Mouse (Mus musculus): Measurements from ENCODE around the gene Wdr62.
"Not testable (repeated sequence)": the region's sequence is repeated elsewhere in the genome, so short reads cannot be mapped to it uniquely, and the experiment has no call there.

The Wdr62 gene

DNA sequence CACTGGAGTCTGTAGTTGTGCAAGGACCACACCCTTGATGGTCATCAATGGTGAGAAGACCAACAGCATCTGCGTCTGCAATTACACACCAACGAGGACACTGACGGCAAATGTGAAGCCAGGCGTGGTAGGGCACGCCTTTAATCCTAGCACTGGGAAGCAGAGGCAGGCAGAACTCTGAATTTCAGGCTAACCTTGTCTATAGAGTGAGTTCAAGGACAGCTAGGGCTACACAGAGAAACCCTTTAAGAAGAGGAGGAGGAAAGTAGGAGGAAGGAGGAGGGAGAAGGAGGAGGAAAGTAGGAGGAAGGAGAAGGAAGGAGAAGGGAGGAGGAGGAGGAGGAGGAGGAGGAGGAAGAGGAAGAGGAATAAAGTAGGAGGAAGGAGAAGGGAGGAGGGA, 14.7 kb downstream of the Wdr62 start:
- DNase-seq (ENCODE audit: low spot score in 2 of 2): no peak

DNA sequence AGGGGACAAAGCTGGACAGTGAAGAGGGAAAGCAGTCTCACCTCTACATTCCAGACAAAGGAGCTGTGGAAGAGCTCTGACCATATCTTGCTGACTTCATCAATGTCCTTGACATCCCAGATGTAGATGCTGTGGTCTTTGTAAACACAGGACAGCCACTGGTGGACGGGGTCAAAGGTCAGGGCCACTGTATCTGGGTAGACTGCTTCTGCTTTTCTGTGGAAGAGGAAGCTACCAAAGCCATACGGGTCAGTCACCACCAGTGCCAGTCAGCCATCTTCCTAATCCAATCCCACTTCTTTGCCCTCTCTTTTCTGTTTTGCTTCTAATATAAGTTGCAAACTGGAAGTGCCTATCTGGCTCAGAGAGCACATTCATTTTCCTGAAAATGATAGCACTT, 15.2 kb downstream of the Wdr62 start:
- no peak for DNase-seq (ENCODE audit: low spot score in 2 of 2)

DNA sequence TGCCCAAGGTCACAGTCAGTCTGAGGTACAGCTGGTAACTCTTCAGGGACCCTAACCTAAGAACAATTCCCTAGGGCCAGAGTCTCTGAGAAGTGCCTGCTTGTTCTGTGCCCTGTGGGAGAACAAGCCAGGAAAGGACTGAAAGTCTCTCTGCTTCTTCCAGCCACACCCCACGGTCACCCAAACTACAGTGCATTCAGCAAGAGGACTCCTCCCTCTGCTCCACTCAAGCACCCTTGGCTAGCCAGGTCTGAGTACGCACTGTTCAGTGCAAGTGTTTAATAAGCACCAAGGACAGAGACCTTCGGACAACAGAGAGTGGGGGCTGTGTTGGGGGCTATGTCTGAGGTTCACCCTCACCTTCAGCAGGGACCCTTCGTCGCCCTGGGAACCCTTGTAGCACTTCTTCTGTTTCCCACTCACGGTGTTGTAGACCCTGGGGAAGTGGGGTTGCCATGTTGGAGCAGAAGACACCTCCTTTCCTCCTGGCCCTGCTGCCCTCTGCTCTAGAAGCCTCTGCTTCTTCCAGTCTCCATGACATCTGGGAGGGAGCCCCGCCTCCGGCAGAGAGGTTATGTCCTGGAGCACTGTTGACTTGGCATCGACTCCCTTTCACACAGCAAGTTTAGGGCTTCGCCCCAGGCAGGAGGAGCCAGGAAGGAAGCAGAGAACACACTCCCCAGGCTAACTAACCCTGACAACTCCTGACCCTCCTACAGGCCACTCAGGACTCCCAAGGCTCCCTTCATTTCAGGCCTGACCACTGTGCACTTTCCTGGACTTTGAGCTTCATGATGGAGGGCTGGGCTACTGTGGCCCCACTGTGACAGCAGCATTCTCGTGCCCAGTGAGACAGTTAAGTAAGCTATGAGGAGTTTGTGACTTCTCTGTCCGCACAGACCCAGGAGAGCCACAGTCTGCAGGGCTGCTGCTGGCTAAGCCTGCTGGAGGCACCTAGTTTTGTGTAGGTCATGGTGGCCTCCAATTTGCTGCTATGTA, 28.0 kb downstream of the Wdr62 start:
- no peak for DNase-seq (ENCODE audit: low spot score in 2 of 2)

DNA sequence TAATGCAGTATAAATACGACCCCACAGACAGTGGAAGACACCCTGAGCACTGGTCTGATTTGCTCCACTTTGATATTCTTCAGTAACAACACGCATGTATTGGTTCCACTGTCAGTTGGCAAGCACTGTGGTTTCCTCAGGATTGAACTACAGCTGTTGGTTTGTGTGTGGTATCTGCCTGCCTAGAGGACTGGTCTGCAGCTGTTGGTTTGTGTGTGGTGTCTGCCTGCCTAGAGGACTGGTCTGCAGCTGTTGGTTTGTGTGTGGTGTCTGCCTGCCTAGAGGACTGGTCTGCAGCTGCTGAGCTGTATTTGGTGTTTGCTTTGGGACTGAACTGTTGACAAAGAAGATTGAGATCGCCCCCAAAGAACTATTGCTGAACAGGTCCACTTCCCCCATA, 42.8 kb downstream of the Wdr62 start:
- not testable (repeated sequence) for DNase-seq (ENCODE audit: low spot score in 2 of 2)

DNA sequence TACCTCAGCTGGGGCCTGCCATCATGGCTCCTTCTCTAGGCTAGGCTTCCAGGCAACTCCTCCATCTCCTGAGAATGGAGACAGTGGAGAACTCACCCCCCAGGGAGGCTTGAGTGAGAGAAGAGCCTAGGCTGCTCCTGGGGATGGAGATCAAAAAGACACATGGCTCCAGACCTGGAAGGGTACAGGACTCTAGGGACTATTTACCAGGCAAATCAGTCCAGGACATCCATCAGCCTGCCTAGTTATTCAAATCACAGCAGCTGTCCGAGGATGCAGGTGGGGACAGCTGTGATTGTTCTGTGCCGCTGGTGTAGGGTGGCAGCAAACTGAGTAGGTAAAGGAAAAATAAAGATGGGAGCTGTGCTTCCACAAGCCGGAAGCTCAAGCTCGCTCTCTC, 44.6 kb downstream of the Wdr62 start, which contains the start of gene Ovol3:
Gene Ovol3 (minus strand): TSS at position 101 of the 400 bp plus-strand sequence.
- DNase-seq (ENCODE audit: low spot score in 2 of 2): no peak

DNA sequence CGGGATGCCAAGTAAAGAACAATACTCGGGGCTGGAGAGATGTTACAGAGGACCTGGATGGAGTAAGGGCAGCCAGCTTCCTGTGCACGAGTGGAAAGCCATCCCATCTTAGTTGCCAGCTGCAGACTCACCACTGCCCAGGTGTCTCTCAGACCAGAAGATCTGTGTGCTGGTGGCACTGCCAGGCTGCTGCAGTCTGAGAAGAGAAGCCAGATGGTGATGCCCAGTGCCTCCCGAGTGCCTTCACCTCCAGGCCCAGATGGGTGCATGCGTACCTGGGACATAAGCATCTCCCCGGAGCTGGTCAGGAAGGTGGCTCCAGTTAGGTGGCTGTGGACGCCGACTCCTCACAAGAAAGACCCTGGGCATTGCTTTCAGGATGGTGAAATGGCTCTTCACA, 45.1 kb downstream of the Wdr62 start:
- DNase-seq (ENCODE audit: low spot score in 2 of 2): no peak

DNA sequence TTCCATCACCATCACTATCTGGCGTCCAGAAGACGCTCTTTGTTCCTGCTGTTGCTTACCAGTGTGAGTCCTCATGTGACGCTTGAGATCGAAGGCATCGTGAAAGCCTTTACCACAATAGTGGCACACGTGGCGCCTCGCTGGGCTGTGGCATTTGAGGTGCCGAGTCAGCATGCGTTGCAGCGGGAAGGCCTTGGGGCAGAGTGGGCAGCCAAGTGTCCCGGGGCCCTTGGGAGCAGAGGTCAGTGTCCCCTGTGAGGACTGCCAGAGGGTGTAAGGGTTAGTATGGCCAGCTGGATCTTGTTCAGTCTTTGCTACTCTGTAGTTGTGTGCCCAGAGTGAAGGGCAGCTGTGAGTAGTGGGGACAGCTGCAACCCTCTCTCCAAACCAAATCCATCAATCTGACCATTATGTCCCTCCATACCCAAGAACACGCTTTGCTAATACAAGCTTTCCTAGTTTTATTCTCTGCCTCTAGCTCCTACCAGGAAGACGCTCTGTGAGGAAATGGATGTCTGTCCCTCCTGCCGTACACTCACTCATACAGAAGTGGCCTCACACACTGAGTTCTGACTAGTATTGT, 45.9 kb downstream of the Wdr62 start:
- DNase-seq (ENCODE audit: low spot score in 2 of 2): no peak

DNA sequence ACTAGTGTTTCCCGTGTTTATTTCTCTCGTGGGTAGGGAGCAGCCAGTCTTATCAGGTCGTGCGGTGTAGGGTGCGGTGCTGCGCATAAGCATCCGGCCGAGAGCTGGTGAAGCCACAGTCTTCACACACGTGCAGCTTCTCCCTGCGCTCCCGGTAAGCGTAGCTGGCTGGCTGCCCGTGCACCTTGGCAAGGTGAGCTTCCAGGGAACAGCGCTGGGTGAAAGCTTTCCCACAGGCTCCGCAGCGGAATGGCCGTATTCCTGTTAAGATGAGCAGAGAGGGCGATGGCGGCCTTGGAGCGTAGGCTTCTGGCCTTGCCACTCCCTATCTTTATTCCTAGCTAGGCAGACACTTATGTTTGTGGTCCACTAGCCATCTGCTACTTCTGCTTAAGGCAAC, 46.8 kb downstream of the Wdr62 start:
- DNase-seq (ENCODE audit: low spot score in 2 of 2): peak; percentile 19 to 23

DNA sequence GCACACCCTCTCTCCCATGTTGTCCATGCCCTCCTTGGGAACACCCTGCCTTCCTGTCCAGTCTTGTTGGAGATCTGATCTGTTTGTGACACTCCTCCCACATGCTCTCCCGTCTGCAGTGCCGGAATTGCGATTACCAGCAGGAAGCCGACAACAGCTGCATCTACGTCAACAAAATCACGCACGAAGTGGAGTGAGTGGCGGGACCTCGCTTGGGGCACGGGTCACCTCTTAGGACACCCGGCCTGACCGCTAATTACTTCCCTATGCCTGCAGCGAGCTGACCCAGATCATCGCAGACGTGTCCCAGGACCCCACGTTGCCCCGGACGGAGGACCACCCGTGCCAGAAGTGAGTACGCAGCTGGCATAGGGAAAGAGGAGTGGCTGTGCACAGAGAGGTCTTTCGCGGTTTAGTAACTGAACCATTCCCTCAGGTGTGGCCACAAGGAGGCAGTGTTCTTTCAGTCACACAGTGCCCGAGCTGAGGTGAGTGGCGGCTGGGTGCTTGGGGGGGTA, 47.5 kb downstream of the Wdr62 start:
- DNase-seq (ENCODE audit: low spot score in 2 of 2): peak; percentile 23 to 65

DNA sequence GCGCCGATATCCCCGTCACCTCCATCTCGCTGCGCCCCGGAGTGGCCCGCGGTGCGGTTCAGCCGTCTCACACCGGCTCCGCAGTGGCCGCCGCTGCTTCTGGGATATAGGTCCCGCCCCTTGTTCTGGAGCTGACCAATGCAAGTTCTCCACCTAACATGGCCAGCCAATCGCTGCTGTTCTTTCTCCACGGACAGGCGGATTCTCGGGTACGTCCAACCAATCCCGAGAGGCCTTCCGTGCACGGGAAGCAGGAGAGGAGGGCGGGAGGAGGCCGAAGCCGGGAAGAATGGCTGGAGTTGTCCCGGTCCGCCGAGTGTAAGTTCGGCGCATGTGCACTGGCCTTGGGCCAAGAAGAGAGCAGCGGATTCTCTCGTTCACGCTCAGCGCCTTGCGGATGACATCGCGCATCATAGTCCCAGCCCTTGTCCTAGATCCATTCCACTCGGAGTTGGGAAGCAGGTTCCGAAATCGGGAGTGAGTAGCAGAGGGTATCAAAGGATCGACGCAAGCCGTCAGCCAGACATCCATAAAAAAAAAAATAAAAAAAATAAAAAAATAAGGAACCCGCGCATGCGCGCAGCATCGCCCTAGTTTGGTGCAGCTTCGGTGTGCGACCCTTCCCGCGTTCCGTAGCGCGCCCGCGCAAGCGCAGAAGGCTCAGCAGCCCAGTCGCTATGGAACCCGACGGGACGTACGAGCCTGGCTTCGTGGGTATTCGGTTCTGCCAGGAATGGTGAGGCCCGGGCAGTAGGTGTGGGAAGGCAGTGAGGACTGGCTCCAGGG, 48.4 kb downstream of the Wdr62 start, which contains the start of the genes Polr2i and Tbcb:
Gene Polr2i (plus strand): TSS at position 280 of the 786 bp plus-strand sequence.
Gene Tbcb (minus strand): TSS at position 604 of the 786 bp plus-strand sequence.
- DNase-seq (ENCODE audit: low spot score in 2 of 2): peak; percentile 97 to 98

DNA sequence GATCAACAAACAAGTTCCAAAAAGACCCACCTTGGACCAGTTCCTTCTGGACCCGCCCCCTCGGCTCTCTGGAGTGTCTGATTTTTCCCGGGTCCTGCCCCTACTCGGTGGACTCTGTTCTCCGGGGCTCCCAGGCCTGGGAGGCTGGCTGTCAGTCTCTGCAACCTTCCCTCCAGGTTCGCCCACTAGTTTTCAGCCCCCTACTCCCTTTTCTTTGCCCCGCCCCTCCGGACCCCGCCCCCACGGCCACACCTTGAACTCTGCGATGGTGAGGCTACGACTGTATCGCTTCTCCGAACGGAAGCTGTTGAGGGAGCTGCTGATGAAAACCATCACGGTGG, 48.9 kb downstream of the Wdr62 start:
- DNase-seq (ENCODE audit: low spot score in 2 of 2): no peak

DNA sequence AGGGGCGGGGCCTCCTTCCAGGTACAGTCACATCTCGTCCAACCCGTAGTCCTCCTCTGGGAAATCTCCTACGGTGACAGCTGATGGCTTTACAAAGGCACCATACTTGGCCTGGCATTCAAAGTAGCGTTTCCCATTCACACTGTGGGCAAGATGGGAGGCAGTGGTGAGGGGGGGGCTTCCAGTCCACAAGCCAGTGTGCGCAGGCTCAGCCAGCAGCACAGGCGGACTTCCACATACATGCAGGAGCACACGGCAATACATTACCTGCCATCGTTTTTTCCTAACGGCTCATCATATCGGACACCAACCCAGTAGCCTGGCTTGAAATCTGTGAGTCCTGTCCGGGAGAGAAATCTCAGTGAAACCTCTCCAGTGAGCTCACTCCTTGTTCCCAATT, 56.0 kb downstream of the Wdr62 start:
- DNase-seq (ENCODE audit: low spot score in 2 of 2): no peak

DNA sequence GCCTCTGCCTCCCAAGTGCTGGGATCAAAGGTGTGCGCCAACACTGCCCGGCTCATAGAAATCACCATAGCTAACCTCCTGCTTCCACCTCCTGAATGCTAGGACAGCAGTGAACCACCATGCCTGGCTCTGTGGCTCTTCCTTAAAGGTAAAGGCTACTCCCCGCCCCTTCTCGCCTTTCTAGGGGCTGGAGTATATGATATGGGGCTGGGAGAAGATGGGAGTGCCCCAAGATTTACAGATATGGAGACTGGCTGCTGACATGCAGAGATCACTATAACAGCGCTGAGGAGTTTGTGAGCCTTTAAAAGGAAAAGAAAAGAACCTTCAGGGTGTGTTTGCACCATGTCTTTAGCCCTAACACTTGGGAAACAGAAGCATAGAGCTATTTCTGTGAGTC, 58.0 kb downstream of the Wdr62 start:
- DNase-seq (ENCODE audit: low spot score in 2 of 2): no peak

DNA sequence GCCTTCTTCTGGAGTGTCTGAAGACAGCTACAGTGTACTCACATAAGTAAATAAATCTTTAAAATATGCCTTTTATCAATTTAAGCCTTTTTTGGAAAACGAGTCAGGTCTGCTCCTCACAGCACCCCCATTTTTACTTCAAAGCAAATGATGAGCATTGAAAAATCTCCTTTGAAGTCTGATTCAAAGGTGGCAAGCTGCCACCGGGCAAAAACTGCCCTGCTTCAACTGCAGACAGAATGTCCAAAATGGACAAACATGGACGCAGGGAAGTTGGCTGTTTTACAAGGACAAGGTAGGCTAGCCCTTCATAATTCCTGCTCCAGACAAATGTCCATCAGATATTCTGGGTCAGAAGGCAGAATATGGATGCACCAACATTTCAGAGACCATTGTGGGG, 58.8 kb downstream of the Wdr62 start:
- no peak for DNase-seq (ENCODE audit: low spot score in 2 of 2)

DNA sequence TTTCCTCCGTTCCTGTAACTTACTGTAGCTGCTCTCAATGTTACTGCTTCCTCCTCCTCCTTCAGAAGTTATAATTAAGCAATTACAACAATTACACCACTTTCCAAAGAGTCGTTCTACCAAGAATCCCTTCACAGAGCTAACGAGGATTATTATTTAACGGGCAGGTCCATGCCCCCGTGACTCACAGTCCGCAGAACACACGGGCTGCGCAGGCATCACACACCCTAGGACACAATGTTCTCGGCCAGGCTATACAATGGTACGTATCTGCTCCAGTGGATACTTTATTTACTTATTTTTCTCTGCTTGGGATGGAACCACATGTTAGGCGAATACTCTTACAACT, 60.2 kb downstream of the Wdr62 start:
- no peak for DNase-seq (ENCODE audit: low spot score in 2 of 2)

DNA sequence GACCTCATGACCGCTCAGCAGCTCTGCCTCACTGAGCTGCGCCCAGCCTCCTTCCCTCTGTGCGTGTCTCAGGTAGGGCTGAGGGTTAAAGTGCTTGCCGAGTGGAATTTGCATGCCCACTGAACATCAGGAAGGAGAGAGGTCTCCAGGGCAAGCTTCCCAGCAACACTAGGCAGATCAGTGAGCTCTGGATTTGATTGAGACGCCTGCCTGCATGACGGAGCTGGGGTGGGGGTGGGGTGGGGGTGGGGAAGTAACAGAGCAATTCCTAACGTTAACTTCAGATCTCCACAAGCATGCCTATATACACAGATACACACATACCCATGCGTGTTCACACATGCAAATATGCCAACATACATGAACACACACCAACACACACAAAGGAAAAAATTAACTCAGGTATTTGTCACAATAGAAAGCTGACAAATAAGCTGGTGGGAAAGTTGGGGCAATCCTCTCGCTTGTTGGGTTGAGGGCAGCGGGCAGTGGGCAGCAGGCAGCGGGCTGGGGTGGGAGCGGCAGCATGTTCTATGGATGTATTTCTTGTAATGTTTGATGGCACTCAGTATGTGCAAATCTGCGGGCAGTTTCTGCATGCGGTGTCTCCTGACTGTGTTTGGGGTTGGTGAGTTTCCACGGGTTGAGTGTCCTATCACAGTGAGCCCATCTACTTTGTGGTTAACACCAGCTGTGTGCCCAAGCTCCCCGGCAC, 60.8 kb downstream of the Wdr62 start:
- no peak for DNase-seq (ENCODE audit: low spot score in 2 of 2)

DNA sequence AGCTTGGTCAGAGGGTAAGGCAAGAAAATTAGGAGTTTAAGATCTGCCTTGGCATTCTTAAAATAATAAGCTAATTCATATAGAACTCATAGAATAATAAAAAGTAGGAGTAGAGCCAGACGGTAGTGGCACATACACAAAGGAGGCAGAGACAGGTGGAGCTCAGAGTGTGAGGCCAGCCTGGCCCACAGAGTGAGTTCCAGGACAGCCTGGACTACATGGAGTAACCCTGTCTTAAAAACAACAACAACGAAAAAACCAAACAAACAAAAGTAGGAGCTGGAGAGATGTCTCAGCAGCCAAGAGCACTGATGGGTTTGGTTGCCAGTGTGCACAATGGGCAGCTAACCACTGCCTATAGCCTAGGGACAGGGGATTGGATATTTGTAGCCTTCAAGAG, 62.9 kb downstream of the Wdr62 start:
- no peak for DNase-seq (ENCODE audit: low spot score in 2 of 2)

DNA sequence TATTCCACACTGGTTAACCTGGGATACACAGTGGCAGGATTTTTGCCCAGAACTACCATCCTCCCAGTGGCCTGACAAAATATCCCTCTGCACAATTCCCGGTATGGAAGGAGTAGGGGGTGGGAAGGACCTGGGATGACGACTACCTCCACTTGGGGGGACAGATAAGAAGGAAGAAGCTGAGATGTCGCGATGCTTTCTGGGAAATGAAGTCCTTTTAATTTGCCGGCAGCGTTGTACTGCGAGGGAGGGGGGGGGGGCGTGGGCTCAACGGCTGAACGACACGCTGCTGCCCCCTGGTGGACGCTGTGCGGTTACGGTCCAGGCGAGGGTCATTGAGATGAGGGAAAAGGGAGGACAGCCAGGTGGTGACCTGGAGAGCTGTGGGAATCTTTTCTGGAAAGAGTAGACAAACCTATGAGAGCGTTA, 63.5 kb downstream of the Wdr62 start:
- peak; percentile 63 to 79 for DNase-seq (ENCODE audit: low spot score in 2 of 2)

DNA sequence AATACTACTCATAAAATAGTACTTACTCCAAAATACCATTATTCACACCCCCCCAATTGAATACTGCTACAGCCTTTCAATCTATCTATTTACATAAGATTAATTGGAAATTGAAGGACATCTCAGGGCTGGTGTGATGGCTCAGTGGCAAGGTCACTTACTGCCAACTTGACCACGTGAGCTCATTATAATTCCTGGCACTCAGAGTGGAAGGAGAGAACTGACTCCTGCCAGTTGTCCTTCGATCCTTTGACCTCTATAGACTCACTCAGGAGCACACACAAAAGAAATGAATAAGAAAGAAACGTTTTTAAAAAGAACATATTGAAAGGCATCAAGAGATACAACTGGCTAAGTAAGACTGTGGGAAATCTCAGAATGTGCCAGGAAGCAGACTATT, 64.3 kb downstream of the Wdr62 start:
- no peak for DNase-seq (ENCODE audit: low spot score in 2 of 2)

DNA sequence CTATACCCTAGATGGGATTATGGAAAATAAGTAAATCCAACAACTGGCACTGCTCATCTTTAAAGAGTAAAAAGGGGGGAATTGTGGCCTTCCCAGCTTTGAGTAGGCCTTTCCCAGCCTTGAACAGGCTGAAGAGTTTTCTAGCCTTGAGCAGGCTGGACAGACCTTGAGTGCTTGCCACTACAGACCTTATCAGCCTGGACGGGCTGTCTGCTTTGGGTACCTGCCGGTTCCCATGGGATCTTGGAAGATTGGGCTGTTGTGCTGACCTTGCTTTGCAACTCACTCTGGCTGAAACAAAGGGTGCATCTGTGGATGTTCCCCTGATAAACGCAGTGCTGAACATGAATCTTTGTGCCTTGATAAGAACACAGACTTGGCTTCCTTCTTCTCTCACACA, 66.3 kb downstream of the Wdr62 start:
- no peak for DNase-seq (ENCODE audit: low spot score in 2 of 2)

DNA sequence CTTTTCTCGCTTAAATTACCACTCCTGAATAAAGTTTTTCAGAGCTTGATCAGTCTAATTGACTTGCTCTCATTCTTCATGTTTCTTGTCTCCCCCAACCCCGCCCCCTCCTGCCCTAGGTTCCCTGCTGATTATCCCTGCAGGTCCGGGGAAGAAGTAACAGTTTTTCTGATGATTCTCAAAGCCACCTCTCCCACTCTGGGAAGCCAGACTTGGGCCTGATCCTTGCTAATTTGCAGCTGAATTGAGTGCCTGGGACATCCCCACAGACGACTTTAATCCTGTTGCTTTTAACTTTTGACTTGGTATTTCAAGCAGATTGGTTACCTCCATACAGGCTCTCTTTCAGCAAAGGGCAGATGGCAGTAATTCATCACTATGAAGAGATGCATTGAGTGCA, 69.2 kb downstream of the Wdr62 start:
- DNase-seq (ENCODE audit: low spot score in 2 of 2): no peak

Data from cerebellum, postnatal 4 days (tissue).